Mouse (Mus musculus) ES-Bruce4 (cell line): ENCODE data around the gene Rtp2.

Experiments used
- CTCF ChIP-seq: IDR thresholded peaks from one replicate; pipeline ENCODE4 v1.8.1; 2011; ENCODE audit warnings: low read depth, low read length
- EP300 ChIP-seq: IDR thresholded peaks from 2 replicates; pipeline ENCODE4 v1.6.1; 2011; ENCODE audit warnings: low read depth, low read length; ENCODE audit not compliant: insufficient read depth
- POLR2A ChIP-seq: IDR thresholded peaks from one replicate; pipeline ENCODE4 v1.8.1; 2011; ENCODE audit warnings: low read length; ENCODE audit not compliant: insufficient read depth

- no peak for TF ChIP-seq CTCF
- TF ChIP-seq POLR2A: no peak
- TF ChIP-seq EP300: no peak
Measured at GRCm38 (mm10) chr16:23969919-23970318, 37.7 kb upstream of the Rtp2 start.
